Mouse (Mus musculus) large intestine, adult 2 months (tissue): ENCODE data around the gene Tmem266. TPM values are rescaled to one million over a fixed set of nuclear protein-coding genes. Genes with fewer than 3 reads are reported as not detected.
A peak's percentile ranks its signal among the peaks of the same experiment; 100 is the strongest.

Experiments used
- DNase-seq: peaks from one replicate; pipeline ENCODE4 v3.0.0-alpha.2; 2012; ENCODE audit warnings: low read depth, low spot score
- WGBS: fragments of 180-500 bp; shearing (Covaris S2); methylation state at CpG from one replicate; pipeline ENCODE4 v1.1.7; 2018; 5-methylcytosine and 5-hydroxymethylcytosine counted together
- polyA plus RNA-seq: library from polyadenylated mRNA; depleted of rRNA; stranded (reverse); fragments of >200 nt; gene quantifications from 2 replicates; pipeline ENCODE4 v1.2.3, GENCODE M21; 2012

Tmem266 gene
- polyA plus RNA-seq, 1 experiment: 1.3 TPM

DNA sequence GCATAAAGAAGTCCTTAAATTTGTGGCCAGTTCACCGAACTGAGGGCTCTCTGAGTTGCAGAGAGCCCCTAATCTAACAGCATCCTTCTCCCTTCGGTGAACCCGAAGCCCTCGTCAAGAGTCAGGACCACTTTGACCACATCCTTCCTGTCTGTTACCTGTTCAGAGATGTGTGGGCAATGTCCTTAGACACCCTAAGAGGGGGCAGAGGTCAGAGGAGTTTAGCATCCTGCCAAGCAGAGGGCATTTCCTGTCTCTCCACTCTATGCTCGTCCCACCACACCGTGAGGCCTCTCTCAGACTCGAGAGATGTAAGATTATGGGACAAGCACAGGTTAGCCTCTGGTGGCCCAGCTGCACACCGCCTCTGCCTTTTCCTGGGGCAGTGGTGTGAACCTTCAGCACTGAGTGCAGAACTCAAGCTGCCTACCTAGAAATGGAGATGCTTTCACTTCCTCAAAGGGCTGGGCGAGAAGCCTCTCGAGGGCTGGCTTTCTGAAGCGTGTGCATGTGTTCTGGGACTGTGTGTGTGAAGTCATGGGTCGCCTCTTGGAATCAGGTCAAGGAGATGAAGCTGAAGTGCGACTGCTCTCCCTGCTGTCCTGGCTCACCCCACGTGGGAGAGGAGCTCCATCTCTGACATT lies 61.3 kb downstream of the Tmem266 start:
- WGBS: 68% methylated on average over 14 of the region's 14 CpGs
- DNase-seq: no peak

DNA sequence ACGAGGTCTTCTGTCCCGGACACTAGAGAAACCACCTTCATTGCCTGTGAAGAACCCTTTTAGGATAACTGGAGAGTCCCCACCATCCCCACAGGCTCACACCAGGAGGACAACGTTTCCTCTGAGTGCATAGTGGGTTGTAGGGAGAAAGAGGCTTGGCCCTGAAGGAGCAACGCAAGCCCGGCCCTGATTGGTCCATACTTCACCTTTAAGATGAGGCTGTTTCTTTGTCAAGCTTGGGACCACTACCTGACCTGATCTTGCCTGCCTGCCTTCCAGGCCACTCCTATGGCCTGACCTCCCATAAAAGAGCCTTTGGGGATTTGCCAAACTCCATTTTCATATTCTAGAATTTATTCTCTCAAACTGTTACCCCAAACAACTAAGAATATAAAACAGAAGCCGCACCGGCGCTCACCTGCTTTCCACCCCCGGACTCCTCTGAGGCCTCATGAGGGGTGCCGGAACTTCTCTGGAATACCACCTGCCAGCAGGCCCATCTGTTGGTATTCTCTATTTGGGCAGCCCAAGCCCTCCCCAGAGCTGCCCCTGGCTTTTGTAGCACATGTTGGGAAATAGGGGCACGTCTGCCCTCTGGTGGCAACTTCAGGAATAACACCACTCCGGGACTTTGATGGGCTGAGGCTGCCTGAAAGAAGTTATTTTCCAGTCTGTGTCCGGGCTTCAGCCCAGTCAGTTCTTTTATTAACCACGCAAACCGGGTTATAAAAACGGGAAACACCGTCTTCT lies 65.4 kb downstream of the Tmem266 start:
- peak; percentile 38 for DNase-seq
- 31% methylated on average over 17 of the region's 17 CpGs for WGBS

DNA sequence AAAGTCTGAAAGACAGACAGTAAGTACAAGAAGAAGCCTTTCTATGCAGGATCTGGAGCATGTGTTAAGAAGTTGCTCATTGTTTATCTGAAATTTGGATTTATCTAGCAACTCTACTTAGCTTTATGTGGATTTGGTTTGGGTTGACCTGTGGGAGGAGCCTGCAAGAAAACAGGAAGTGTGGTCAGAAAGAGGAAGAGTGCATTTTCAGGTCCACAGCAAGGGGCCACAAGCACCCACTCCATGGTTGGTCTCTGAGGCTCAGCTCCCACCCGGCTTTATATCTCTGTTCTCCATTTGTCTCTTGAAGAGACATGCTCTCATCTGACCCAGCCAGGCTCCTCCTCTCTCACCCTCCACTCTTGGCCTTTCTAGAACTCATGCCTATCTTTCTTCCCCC lies 68.9 kb downstream of the Tmem266 start:
- DNase-seq: no peak
- 83% methylated on average over 1 of the region's 1 CpGs for WGBS

DNA sequence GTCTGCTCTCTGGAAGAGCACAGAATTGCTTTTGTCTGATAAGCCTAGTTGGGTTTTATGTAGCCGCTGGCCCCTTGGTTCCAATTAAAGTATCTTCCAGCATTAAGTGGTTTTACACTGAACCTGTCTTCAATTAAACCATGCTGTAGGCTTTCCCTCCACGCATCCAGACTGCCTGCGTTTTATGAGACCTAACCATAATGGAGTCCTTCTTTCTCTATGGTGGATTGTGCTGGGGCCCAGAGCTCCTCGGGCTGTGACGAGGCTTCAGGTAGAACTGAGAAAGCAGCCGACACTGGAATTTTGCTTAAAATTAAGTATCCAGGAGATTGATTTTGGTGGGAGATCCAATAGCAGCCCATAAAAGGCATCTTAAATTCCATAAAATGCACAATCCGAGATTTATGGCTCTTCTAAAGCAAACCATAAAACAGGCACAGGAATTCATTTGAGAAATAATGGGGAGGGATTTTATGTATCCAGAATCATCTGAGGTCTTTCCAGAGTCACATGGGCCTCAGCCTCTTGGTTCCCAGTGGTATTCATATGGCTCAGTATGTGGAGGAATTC lies 72.4 kb downstream of the Tmem266 start:
- WGBS: 60% methylated on average over 7 of the region's 7 CpGs

DNA sequence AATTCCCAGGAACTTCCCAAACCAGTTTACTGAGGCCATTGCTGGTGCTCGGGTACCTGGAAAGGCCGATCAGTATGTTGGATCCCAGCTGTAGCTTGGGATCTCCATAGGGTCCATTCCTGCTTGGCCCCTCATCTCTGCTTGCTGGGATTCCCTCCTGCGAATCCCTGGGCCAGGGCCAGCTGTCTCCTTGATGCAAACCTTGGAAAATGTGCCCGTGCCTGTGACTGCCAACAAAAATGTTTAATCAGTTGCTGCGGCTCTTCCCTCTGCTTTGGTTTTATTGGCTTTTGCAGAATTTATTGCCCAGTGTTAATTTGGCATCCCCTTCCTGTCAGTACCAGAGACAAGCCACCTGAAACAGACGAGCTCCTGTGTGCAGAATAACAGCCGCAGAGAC lies 75.6 kb downstream of the Tmem266 start:
- 17% methylated on average over 7 of the region's 7 CpGs for WGBS

More for the DNA sequence above, 72.4 kb downstream of the Tmem266 start:
- DNase-seq: no peak

DNA sequence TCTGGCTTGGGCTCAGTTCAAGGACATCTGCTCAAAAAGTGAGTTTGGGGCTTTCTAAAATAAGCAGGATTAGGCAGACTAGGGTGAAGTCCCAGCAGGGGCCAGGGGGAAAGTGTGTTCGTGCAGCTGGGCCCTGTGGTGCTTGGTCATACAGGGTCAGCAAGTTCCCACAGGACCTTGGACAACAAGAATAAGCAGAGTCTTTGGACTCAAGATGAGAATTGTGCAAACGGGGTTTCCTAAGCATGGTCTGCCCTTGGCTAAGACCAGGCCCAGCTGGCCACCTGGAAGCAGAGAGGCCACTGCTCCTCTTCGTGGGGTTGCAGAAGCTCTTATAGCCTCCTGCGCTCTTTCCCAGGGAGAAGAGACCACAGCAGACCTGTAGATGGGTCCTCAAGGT lies 77.5 kb downstream of the Tmem266 start:
- DNase-seq: no peak
- 82% methylated on average over 4 of the region's 4 CpGs for whole genome bisulfite sequencing

More for the DNA sequence above, 75.6 kb downstream of the Tmem266 start:
- no peak for DNase-seq

DNA sequence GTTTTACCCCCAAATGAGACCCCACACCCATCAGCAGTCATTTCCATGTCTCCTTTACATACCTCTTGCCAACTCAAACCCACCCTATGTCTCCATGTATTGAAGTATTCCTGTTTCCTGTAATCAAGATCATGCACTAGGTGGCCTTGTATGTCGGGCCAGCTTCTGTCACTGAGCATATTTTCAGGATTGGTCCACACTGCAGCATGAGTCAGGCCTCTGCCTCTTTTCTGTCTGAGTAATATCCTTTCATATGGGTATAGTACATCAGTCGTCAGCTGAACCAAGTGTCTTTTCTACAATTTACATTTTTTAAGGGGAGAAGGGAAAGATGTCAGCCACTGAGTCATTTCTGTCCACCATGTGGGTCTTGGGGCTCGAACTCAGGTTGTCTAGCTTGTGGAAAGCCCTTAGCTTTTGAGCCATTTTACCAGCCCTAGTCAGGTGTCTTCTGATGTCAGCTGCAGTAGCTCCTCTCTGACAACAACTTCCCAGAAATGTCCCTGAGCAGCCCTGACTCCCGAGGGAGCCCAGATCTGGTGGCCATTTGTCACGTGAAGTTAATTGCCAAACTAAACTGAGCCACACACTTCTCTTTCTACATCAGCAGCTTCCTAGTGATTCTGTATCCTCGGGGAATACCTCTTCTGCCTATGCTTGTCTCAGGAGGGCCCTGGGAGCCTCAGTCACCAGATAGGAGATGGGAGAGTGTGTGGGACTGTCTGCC lies 78.4 kb downstream of the Tmem266 start:
- WGBS: 80% methylated on average over 6 of the region's 6 CpGs
- no peak for DNase-seq

GRCm38 (mm10) chr9:55406773-55407172 lies 80.1 kb downstream of the Tmem266 start:
- DNase-seq: no peak
- 89% methylated on average over 2 of the region's 2 CpGs for WGBS

- no peak for DNase-seq
- WGBS: 53% methylated on average over 4 of the region's 4 CpGs
Observed at GRCm38 (mm10) chr9:55408851-55409250, 82.1 kb downstream of the Tmem266 start.

DNA sequence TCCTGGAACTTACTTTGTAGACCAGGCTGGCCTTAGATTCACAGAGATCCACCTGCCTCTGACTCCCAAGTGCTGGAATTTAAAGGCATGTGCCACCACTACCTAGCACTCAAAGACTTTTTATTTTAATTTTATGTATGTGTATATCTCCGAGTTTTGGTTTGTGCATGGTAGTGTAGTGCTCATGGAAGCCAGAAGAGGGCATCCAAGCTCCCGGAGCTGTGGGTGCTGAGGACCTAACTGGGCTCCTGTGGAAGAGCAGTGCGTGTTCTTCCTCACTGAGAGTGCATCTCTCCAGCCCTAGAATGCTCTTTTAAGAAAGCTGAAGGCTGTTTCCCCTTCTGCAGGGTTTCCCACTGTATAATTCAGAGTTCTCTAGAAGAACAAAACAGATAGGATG lies 83.1 kb downstream of the Tmem266 start:
- no peak for DNase-seq

GRCm38 (mm10) chr9:55410430-55410829 lies 83.7 kb downstream of the Tmem266 start:
- WGBS: 26% methylated on average over 6 of the region's 6 CpGs
- peak; percentile 52 for DNase-seq

More for the DNA sequence above, 83.1 kb downstream of the Tmem266 start:
- WGBS: 35% methylated on average over 3 of the region's 3 CpGs

- WGBS: 28% methylated on average over 6 of the region's 6 CpGs
Observed at GRCm38 (mm10) chr9:55411154-55411553, 84.4 kb downstream of the Tmem266 start.

GRCm38 (mm10) chr9:55421786-55422185 lies 95.1 kb downstream of the Tmem266 start:
- no peak for DNase-seq
- 90% methylated on average over 3 of the region's 3 CpGs for WGBS

More at GRCm38 (mm10) chr9:55411154-55411553, 84.4 kb downstream of the Tmem266 start:
- DNase-seq: peak; percentile 32

GRCm38 (mm10) chr9:55423451-55424424 lies 97.0 kb downstream of the Tmem266 start:
- no peak for DNase-seq
- 25% methylated on average over 14 of the region's 14 CpGs for WGBS

DNA sequence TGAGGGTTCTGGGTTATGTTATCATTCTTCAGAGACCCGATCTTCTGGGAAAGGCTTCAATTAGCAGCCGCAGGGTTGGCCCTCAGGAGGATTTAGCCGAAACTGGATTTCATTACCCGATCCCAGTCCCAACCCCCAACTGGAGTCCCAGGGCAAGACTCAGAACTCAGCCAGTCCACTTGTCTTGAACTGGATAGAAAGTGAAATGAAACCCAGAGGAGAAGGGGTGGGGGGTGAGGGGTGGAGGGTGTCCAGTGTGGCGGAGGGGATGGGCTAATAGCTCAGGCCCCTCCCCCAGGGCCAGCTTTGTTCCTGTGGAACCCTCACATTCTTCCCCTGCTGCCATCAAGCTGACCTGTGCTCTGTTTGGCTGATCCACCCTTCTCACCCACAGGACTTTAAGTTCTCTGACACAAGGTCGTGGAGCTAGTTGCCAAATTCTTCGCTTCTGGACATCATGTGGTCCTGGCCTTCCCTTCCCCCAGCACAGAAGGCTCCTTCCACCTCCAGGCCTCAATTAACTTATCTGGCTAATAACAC lies 98.6 kb downstream of the Tmem266 start:
- DNase-seq: no peak
- 79% methylated on average over 7 of the region's 7 CpGs for WGBS

DNA sequence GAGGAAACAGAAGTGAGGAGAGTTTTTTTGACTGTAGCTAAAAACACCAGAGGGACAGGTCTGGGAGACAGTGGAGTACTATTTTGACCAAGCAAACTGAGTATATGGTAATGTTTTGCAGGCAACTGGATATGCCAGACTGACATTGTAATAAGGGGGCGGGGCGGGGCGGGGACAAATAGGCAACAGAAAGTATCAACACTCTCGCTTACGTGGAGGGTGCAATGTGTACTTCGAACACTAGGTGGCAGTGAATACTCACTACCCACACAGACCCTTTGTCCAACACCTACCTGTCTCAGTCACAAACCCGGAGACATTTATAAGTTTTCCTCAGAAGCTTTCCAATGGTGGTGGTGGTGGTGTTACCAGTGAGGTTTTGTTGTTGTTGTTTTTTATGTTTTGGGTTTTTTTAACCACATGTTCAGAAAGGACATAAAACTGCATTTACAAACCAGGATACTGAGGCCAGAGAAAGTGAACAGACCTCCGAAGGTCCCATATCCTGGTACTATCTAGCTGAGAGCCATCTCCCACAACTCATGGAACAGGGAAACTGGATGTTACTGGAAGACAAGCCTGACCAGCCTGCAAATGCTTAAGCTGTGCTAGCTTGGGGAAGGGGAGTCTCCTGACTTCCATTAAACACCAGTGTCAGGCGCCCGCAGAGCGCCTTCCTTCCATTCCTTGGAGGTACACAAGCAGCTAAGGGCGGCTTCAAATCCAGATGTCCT lies 102.7 kb downstream of the Tmem266 start:
- 26% methylated on average over 12 of the region's 12 CpGs for WGBS
- peak; percentile 81 for DNase-seq

- WGBS: 29% methylated on average over 20 of the region's 20 CpGs
- peak; percentile 57 for DNase-seq
Observed at GRCm38 (mm10) chr9:55430133-55430532, 103.4 kb downstream of the Tmem266 start.
